Mouse (Mus musculus) megakaryocyte, embryonic 14.5 days (primary cell): ENCODE results near the gene Slc26a11. TPM values are rescaled to one million over a fixed set of nuclear protein-coding genes. Genes with fewer than 3 reads are reported as not detected.

Source experiments
- H3K27me3 ChIP-seq: replicated peaks from 2 replicates; pipeline ENCODE3; 2012; ENCODE audit warnings: inconsistent platforms
- H3K36me3 ChIP-seq: replicated peaks from 2 replicates; pipeline ENCODE3; 2012; ENCODE audit warnings: low read length, inconsistent platforms, mixed read lengths
- H3K4me1 ChIP-seq: 2 replicates; pipeline ENCODE4 v1.6.1; 2012; ENCODE audit warnings: inconsistent platforms
- H3K4me3 ChIP-seq: replicated peaks from 2 replicates; pipeline ENCODE3; 2012; ENCODE audit warnings: moderate library complexity, mild to moderate bottlenecking, inconsistent platforms
- H3K9me3 ChIP-seq: 2 replicates; pipeline ENCODE4 v1.6.1; 2012; ENCODE audit warnings: inconsistent platforms
- FLI1 ChIP-seq: IDR thresholded peaks from 2 replicates; pipeline ENCODE4 v1.6.1; 2012; ENCODE audit warnings: low read length, inconsistent platforms, mixed read lengths
- GATA1 ChIP-seq: IDR thresholded peaks from 3 replicates; pipeline ENCODE4 v1.6.1; 2012; ENCODE audit warnings: mixed read lengths, low read length, inconsistent platforms, borderline replicate concordance
- polyA plus RNA-seq: library from polyadenylated mRNA; stranded (reverse); fragments of >175 nt; gene quantifications from 2 replicates; pipeline ENCODE4 v1.2.3, GENCODE M21; 2012; ENCODE audit warnings: low replicate concordance; ENCODE audit not compliant: insufficient read depth

Gene Slc26a11
- 1.5 and 2.0 TPM in 2 replicates for polyA plus RNA-seq

DNA sequence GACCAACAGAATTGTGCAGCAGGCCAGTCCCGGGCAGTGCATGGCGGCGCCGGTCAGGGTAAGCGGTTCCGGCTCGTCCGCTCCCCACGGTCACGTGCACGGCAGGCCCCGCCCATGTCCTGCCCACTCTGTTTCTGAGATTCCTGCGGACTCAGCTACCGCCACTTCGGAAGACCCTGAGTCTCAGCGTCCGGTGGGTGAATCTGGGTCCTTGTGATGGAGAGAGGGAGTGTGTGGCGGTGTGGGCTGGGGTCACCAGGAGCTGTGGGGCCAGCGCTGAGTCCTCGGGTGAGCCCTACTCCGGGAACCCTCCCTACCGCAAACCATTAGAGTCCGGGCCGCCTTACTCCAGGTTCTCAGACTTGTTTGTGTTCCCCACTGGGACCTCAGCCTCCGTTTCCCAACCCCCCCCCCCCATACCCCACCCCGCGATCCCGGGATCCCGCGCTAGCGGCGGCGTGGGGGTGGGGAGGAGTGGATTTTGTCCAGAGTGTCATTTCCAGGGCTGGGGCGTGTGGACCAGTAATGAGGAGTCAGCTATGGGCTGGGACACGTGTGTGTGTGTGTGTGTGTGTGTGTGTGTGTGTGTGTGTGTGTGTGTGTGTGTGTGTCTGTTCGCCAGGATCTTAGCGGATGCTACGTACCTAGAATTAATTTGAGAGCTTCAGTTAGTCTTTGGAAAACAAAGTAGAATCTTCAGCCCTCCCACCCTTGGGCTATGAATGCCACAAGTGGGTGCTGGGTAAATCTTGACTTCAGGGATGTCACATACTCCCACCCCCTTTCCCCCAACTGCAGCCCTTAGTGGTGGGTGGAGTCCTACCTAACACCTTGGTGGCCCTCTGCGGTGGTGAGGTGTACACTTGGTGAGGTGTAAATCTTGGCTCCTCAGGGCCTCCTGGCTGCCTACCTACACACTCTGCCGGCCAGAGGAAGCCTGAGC lies at the start of gene Slc26a11, which contains the start of gene Sgsh:
Gene Slc26a11, plus strand, starts transcription at position 115 of the 943 bp plus-strand sequence.
Gene Sgsh, minus strand, starts transcription at position 94 of the 943 bp plus-strand sequence.
- Histone ChIP-seq H3K4me1 (peaks cover 48% of the 10 kb centered on the region), H3K9me3 (peaks cover 7% of the 10 kb centered on the region; the same call in 1 of the 2 replicates), H3K4me3 (peak within 1 kb of the TSS; percentile 93), H3K27me3 (peaks cover 86% of the 10 kb centered on the region), H3K36me3 (peaks cover 5% of the 10 kb centered on the region)
- TF ChIP-seq GATA1 (no peak), FLI1 (no peak)

- H3K27me3 ChIP-seq: peaks cover 69% of the 10 kb centered on the region
- no peak overlapping the region for H3K4me3 ChIP-seq
These were observed 48.3 kb upstream of the Slc26a11 start for GRCm38 (mm10) chr11:119306762-119307657.

DNA sequence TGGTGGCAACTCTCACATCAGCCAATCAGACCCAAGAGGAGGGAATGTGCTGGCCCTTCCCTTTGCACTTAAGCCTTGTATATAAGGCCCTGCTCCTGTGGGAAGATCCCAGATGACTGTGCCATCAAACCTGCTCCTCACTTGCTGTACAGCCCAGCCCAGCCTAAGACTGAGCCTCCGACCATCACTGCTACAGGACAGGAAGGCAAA lies 47.8 kb upstream of the Slc26a11 start, which contains the start of gene Card14:
Gene Card14, plus strand, starts transcription at position 111 of the 210 bp plus-strand sequence.
- H3K4me1 ChIP-seq: peaks cover 12% of the 10 kb centered on the region; the same call in 1 of the 2 replicates
- no peaks in the 10 kb centered on the region for H3K36me3 ChIP-seq
- no peak within 1 kb of the TSS for H3K4me3 ChIP-seq
- no peaks in the 10 kb centered on the region for H3K9me3 ChIP-seq
- peaks cover 70% of the 10 kb centered on the region for H3K27me3 ChIP-seq
- TF ChIP-seq GATA1 (no peak), FLI1 (no peak)

More at GRCm38 (mm10) chr11:119306762-119307657, 48.3 kb upstream of the Slc26a11 start:
- TF ChIP-seq GATA1: no peak
- no peak for TF ChIP-seq FLI1
- no peaks in the 10 kb centered on the region for H3K36me3 ChIP-seq
- H3K9me3 ChIP-seq: no peaks in the 10 kb centered on the region
- peaks cover 12% of the 10 kb centered on the region; the same call in 1 of the 2 replicates for H3K4me1 ChIP-seq

- TF ChIP-seq FLI1 (no peak), GATA1 (no peak)
- Histone ChIP-seq H3K4me3 (no peak overlapping the region), H3K9me3 (no peaks in the 10 kb centered on the region), H3K27me3 (peaks cover 66% of the 10 kb centered on the region), H3K36me3 (no peaks in the 10 kb centered on the region), H3K4me1 (peaks cover 12% of the 10 kb centered on the region; the same call in 1 of the 2 replicates)
These were observed 47.4 kb upstream of the Slc26a11 start for GRCm38 (mm10) chr11:119307916-119308315.

- no peak overlapping the region for H3K4me3 ChIP-seq
- no peaks in the 10 kb centered on the region for H3K36me3 ChIP-seq
- no peaks in the 10 kb centered on the region for H3K9me3 ChIP-seq
- H3K27me3 ChIP-seq: peaks cover 64% of the 10 kb centered on the region
- H3K4me1 ChIP-seq: peaks cover 7% of the 10 kb centered on the region; the same call in 1 of the 2 replicates
- TF ChIP-seq GATA1 (no peak), FLI1 (no peak)
These were observed 44.7 kb upstream of the Slc26a11 start for GRCm38 (mm10) chr11:119310621-119311020.

- no peaks in the 10 kb centered on the region; the same call in 1 of the 2 replicates for H3K4me1 ChIP-seq
- peaks cover 63% of the 10 kb centered on the region for H3K27me3 ChIP-seq
- TF ChIP-seq FLI1: no peak
- TF ChIP-seq GATA1: no peak
These were observed 41.0 kb upstream of the Slc26a11 start for GRCm38 (mm10) chr11:119314252-119314936.

GRCm38 (mm10) chr11:119316720-119317119 lies 38.6 kb upstream of the Slc26a11 start:
- no peaks in the 10 kb centered on the region for H3K4me1 ChIP-seq

More at GRCm38 (mm10) chr11:119314252-119314936, 41.0 kb upstream of the Slc26a11 start:
- H3K36me3 ChIP-seq: no peaks in the 10 kb centered on the region
- no peaks in the 10 kb centered on the region for H3K9me3 ChIP-seq
- no peak overlapping the region for H3K4me3 ChIP-seq

GRCm38 (mm10) chr11:119322521-119322920 lies 32.8 kb upstream of the Slc26a11 start:
- peaks cover 13% of the 10 kb centered on the region for H3K9me3 ChIP-seq
- no peak for TF ChIP-seq FLI1
- TF ChIP-seq GATA1: no peak
- no peaks in the 10 kb centered on the region for H3K36me3 ChIP-seq
- H3K4me3 ChIP-seq: no peak overlapping the region
- 0 out of 2 replicates have a peak, but pooled peaks cover 5% of the 10 kb centered on the region for H3K4me1 ChIP-seq
- H3K27me3 ChIP-seq: peaks cover 73% of the 10 kb centered on the region

More at GRCm38 (mm10) chr11:119316720-119317119, 38.6 kb upstream of the Slc26a11 start:
- Histone ChIP-seq H3K36me3 (no peaks in the 10 kb centered on the region), H3K27me3 (peaks cover 53% of the 10 kb centered on the region), H3K4me3 (no peak overlapping the region), H3K9me3 (no peaks in the 10 kb centered on the region)
- no peak for TF ChIP-seq FLI1
- no peak for TF ChIP-seq GATA1

- H3K4me1 ChIP-seq: 0 out of 2 replicates have a peak, but pooled peaks cover 5% of the 10 kb centered on the region
- TF ChIP-seq GATA1 (no peak), FLI1 (no peak)
- peaks cover 13% of the 10 kb centered on the region for H3K9me3 ChIP-seq
- no peak overlapping the region for H3K4me3 ChIP-seq
- no peaks in the 10 kb centered on the region for H3K36me3 ChIP-seq
- peaks cover 81% of the 10 kb centered on the region for H3K27me3 ChIP-seq
These were observed 30.3 kb upstream of the Slc26a11 start for GRCm38 (mm10) chr11:119325068-119325467.
